Mouse (Mus musculus) embryo, embryonic 10.5 days (tissue): Measurements from ENCODE around the gene Zfp780b.
"Not testable (repeated sequence)": the region's sequence is repeated elsewhere in the genome, so short reads cannot be mapped to it uniquely, and the experiment has no call there.

Source experiments
- DNase-seq: peaks from one replicate; pipeline ENCODE4 v3.0.0-alpha.2; 2015; ENCODE audit warnings: low spot score

Zfp780b gene

DNA sequence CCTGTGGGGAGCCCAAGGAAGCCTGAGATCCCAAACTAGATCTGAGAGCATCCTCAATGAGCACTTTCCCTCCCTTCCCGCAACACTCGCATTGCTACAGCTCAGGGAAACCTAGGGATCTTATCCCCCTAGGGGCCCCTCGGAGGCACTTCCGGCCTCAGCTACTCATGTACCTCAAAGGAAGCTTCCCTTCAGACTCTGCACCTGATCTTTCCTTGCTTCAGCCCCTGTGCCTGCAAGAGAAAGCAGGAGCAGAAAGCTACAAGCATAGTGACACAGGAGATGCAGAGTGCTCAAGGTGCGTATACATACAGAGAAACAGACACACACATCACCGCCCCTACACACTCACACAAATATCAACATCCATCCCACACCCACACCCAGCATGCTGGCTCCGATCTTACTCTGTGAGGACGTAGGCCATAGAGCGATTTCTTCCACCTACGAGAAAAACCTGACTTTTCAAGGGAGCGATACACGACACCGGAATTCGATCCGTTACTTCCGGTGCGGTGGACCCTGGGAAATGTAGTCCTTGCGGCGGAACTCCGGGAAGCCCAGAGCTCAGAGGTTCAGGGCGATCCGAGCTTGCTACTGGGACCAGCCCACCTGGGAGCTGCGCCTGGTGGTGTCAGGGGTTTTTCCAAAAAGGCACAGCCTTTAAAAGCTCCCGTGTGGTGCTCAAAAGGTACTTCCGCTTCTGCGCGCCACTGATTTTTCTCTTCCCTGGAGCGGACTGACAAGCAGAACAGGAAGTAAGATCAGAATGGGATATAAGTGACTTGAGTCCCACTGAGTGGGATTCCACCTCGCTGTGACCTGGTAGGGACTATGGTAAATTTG lies at the start of gene Zfp780b:
TSS of gene Zfp780b (minus strand) at position 489 of the 846 bp plus-strand sequence.
- peak; percentile 89 for DNase-seq

GRCm38 (mm10) chr7:28014445-28014810 lies 35.5 kb upstream of the Zfp780b start:
- no peak for DNase-seq

DNA sequence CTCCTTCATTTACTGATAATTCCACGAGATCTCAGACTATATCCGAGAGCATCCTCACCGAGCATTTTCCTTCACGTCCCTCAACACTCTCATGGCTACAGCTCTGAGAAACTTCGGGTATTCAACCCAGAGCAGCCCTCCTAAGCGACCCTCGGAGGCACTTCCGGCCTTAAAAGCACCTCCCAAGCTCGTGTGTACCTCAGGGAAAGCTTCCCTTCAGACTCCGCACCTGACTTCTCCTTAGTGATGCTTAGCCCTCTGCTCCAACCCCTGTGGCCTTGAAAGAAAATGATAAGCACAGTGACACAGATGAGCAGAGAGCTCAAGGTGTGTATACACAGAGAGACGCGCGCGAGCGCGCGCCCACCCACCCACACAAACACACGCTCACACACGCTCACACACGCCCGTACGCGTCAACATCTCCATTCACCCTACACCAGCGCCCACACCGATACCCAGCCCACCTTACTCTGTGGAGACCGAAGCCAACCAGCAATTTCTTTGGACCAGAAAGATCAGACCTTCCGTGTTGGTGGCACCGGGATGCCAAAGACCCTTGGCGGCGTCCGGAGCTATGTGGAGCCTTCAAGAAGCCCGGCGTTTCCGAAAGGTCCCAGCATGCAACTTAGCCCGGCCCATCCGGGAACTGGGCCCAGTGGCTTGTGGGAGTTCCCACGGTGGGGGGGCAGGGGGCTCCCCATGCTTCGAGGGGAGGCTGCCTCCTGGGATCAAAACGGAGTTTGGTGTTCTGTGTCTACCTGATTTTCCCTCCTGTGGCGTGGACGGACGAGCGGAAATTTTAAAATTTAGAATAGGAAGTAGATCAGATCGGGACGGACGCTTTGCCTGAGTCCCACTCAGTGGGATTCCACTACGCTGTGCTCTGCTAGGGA lies 34.8 kb upstream of the Zfp780b start, which contains the start of gene Zfp850:
TSS of gene Zfp850 (minus strand) at position 567 of the 896 bp plus-strand sequence.
- peak; percentile 92 for DNase-seq

- no peak for DNase-seq
Measured at GRCm38 (mm10) chr7:28010271-28010670, 31.3 kb upstream of the Zfp780b start.

- DNase-seq = no peak
Measured at GRCm38 (mm10) chr7:27982197-27982596, 3.2 kb upstream of the Zfp780b start.

DNA sequence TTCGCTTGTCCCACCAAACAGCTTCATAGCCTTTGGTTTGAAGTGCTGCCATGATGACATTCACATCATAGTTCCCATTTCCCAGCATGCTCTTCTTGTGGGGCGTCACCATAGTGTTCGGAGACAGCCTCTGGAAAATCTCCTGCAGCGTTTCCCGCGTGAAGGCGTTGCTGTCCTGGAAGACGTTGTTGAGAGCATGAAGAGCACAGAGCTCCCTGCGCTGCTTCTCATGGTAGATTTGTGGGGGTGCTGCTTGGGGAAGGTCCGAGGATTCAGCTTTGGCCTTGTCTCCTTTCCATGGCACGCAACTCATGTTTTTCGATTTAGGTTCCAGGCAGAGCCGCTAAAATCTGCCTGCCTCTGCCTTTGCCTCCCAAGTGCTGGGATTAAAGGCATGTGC lies 29.5 kb downstream of the Zfp780b start:
- not testable (repeated sequence) for DNase-seq

DNA sequence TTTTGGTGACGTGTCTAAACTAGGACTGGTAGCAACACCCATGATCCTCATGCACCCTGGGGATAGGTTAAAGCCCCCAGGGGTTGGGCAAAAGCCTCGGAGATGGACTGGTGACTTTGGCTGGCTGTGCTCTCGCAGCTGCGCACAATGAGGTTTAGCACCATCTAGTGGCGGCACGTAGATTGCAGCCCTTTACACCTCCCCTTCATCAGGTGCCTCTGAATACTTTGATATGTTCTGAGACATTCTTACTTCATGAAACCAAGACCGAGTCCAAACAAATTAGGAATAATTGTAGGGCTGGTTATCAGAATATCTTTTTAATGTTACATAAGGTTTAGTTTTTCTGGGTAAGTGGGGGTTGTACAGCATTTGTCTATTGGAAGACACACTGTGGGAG lies 37.1 kb downstream of the Zfp780b start:
- peak; percentile 24 for DNase-seq

GRCm38 (mm10) chr7:27933800-27934158 lies 45.2 kb downstream of the Zfp780b start:
- not testable (repeated sequence) for DNase-seq

- peak; percentile 8 for DNase-seq
Measured at GRCm38 (mm10) chr7:27933050-27933799, 45.7 kb downstream of the Zfp780b start.

- peak; percentile 88 for DNase-seq
Measured at GRCm38 (mm10) chr7:27928818-27929695, 49.9 kb downstream of the Zfp780b start, which contains the start of gene Zfp974. Zfp974 (minus strand) TSS chr7:27929460.

- not testable (repeated sequence) for DNase-seq
Measured at GRCm38 (mm10) chr7:27927041-27927440, 51.9 kb downstream of the Zfp780b start.

DNA sequence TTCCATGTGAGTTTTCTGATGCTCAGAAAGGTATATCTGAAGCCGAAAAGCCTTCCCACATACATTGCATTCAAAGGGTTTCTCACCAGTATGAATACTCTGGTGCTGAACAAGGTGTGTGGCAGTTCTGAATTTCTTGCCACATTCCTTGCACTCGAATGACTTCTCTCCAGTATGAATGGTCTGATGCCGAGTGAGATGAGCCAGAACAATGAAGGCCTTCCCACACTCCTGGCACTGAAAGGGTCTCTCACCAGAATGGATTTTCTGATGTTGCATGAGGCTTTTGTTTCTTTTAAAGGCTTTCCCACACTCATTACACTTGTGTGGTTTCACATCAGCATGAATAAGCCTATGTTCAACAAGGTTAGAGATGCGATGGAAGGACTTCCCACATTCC lies 68.0 kb downstream of the Zfp780b start:
- not testable (repeated sequence) for DNase-seq
